26 mouse cellular contexts compared by ENCODE assay signal in genomic region chr9:75283636-75284035, GRCm38 (mm10). TPM values are rescaled to one million over a fixed set of nuclear protein-coding genes. Genes with fewer than 3 reads are reported as not detected.
A peak's percentile ranks its signal among the peaks of the same experiment; 100 is the strongest.
DNase-seq lines count a peak whose midpoint lies in the region; ATAC-seq and TF ChIP-seq lines count a peak whose summit lies in the region.
"Had no signal": no experiment of that assay in that cellular context is flagged by ENCODE, and none has a peak within 500 bp of the region (broad histone marks: within the 10 kb centered on the region; RNA-seq: fewer than 3 reads in every experiment).

No protein-coding gene starts in this region.

- H3K27ac ChIP-seq in layer of hippocampus, adult 2 months, result no peak overlapping the region
- H3K27ac ChIP-seq: hindbrain, embryonic 14.5 days; limb, embryonic 13.5 days; midbrain, embryonic 12.5 days; neural tube, embryonic 12.5 days; stomach, embryonic 15.5 days had no signal

- no peak for ATAC-seq in activated CD4-positive, CD25-positive, alpha-beta regulatory T cell, adult 4 months
- ATAC-seq: inflammation-experienced regulatory T-cells, adult 6 months; Patski had no signal

- H3K4me3 ChIP-seq in layer of hippocampus, adult 2 months, result no peak overlapping the region
- H3K4me3 ChIP-seq: erythroblast, embryonic 14.5 days; heart, embryonic 12.5 days; limb, embryonic 13.5 days; megakaryocyte, embryonic 14.5 days; midbrain, embryonic 12.5 days; myocyte; neural tube, embryonic 12.5 days; stomach, embryonic 15.5 days had no signal

- peak; percentile 34 for DNase-seq in layer of hippocampus, adult 11-12 months (ENCODE audit: low spot score)
- DNase-seq in layer of hippocampus, adult 2 months (ENCODE audit: low spot score in 2 of 2), result no peak
- peak; percentile 79 for DNase-seq in brain, adult 2 months (ENCODE audit: low read depth, low spot score)
- peak; percentile 77 for DNase-seq in cerebellum, adult 18-20 months
- peak; percentile 52 to 64 for DNase-seq in cerebellum, postnatal 10 days
- no peak for DNase-seq in heart, adult 8-10 months (ENCODE audit: low spot score)
- DNase-seq: adrenal gland, postnatal 14 days; forebrain, postnatal 0 days; kidney, adult 11 months; kidney, postnatal 14 days; layer of hippocampus, postnatal 36 days; lung, postnatal 4 days had no signal

- TF ChIP-seq CTCF in layer of hippocampus, adult 2 months (conservative IDR thresholded peaks at IDR 0.05), result no peak

RNA-seq across cellular contexts. Expression of gene Gnb5, which starts 22.5 kb away (rescaled TPM):
- total RNA-seq in layer of hippocampus, adult 2 months (2021), result 100 to 1,000 TPM; 125 to 127 TPM
- polyA plus RNA-seq in activated CD4-positive, CD25-positive, alpha-beta regulatory T cell, adult 4 months (2017; shearing (Covaris generic)), result 10 to 100 TPM in 1 of 2 experiments, 1 to 10 TPM in 1; 7.4 to 10.3 TPM
- 10 to 100 TPM; 20.4 to 25.1 (median 23.8) TPM for total RNA-seq in heart, adult 8-10 months (2022)
- polyA plus RNA-seq: erythroblast, embryonic 14.5 days had no signal

RNA-seq across cellular contexts. Expression of gene Myo5c, which starts 51.8 kb away (rescaled TPM):
- under 1 TPM; 0.59 to 0.81 TPM for total RNA-seq in layer of hippocampus, adult 2 months (2021)
- polyA plus RNA-seq in activated CD4-positive, CD25-positive, alpha-beta regulatory T cell, adult 4 months (2017; shearing (Covaris generic)), result not detected
- 1 to 10 TPM; 3.8 to 7.2 (median 5.3) TPM for total RNA-seq in heart, adult 8-10 months (2022)
- total RNA-seq: granulocyte monocyte progenitor cell, adult 5-6 weeks; MEL had no signal
- polyA plus RNA-seq: erythroblast, embryonic 14.5 days had no signal

Comparison
In these comparisons a context has a peak if more than half of its experiments do, and no peak if none do; other contexts are left out.
1. DNase-seq: peak in layer of hippocampus, adult 11-12 months (single experiment), brain, adult 2 months (single experiment), cerebellum, adult 18-20 months (2 of 2) and cerebellum, postnatal 10 days (2 of 2); none in layer of hippocampus, adult 2 months (0 of 2) and heart, adult 8-10 months (single experiment).
2. RNA of gene Gnb5, which starts 22.5 kb away (total RNA-seq): 125 to 127 TPM in layer of hippocampus, adult 2 months; 20.4 to 25.1 TPM in heart, adult 8-10 months; every median in the first group is over 4 times any median in the second.